Mouse (Mus musculus): ENCODE data around the gene Pcp4l1.

Pcp4l1 gene

DNA sequence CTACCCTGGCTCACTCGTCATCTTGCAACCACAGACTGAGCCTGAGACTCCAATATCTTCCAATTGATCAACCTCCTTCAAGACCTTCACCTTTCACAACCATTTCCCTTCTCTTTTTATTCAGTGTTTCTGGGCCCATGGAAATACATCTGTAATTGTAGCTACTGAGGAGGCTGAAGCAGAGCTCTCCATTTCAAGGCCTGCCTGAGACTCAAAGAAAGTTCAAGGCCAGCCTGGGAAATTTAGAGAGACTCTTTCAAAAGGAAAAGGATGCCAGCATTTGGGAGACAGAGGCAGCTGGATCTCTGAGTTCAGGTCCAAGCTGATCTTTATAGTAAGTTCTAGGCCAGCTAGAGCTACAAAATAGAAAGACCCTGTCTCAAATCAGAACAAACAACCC, 31.8 kb upstream of the Pcp4l1 start:
- ChIA-PET POLR2A (interaction anchor here (0.7 to 1.2 kb wide), 5 partner anchors 10 to 348 kb away, joined by 3 to 5 read pairs (median 3); partner anchors contain the start of gene Klhdc9 (in 1 of the 4)), CTCF (interaction anchor here in 3 of 4 experiments (0.7 to 1.2 kb wide), 4 partner anchors 10 to 97 kb away, joined by 3 to 4 read pairs (median 4); partner anchors contain the start of gene Ndufs2 (in 1 of the 3))

DNA sequence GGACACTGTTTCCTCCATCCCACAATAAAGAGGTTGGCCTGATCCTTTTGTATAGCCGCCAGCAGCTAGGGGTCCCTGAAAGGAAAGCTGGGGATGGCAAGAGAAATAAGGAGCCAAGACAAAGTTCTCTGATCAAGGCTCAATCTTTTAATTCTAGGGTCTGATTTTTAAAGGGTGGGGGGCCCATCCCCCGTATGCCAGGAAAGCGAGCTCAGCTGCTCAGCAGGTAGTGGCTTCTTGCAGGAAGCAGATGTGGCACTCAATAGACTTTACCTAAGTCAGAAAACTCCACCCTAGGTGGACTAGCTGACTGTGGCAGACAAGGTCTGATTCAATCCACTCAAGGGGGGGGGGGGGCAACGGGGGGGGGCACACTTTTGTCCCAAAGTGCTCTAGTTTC, 30.7 kb upstream of the Pcp4l1 start:
- POLR2A ChIA-PET = interaction anchor here in 2 of 4 experiments (0.7 to 0.9 kb wide), 2 partner anchors 12 to 135 kb away, joined by 4 read pairs; no protein-coding TSS in a partner anchor
- CTCF ChIA-PET = interaction anchor here in 1 of 4 experiments (1.2 to 1.6 kb wide), 2 partner anchors 9 to 12 kb away, joined by 3 read pairs; no protein-coding TSS in a partner anchor

DNA sequence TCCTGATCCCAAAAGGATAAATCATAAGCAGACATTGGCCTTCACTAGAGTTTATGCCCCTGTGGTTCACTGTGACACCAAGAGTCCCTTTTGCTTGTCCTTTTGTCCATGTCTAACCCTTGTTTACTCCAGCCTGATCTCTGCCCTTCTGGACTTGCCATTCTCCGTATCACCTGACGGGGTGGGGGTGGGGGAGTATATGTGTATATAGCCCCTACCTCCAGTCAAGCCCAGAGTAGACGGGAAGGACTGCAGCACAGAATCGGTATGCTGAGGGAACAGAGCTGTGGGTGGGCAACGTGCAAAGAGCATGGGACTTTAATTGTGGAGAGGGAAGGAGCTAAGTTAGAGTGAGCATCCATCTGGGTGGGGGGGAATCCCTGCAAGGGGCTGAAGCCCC, 28.8 kb upstream of the Pcp4l1 start, which contains the start of gene Apoa2:
Gene Apoa2, plus strand, starts transcription at position 198 of the 400 bp plus-strand sequence.
- CTCF ChIA-PET = interaction anchor here in 2 of 4 experiments (0.5 to 1.6 kb wide), 3 partner anchors 9 to 38 kb away, joined by 3 read pairs; partner anchors contain the start of gene Fcer1g (in 1 of the 2)

GRCm38 (mm10) chr1:171223796-171224195, 27.7 kb upstream of the Pcp4l1 start:
- ChIA-PET POLR2A (no interaction called here), CTCF (interaction anchor here in 1 of 4 experiments (2.0 kb wide), 1 partner anchor 15 kb away, joined by 4 read pairs; no protein-coding TSS in a partner anchor)

More for the DNA sequence above, 28.8 kb upstream of the Pcp4l1 start, which contains the start of gene Apoa2:
- POLR2A ChIA-PET = interaction anchor here in 3 of 4 experiments (0.6 to 1.1 kb wide), 6 partner anchors 9 to 111 kb away, joined by 3 to 5 read pairs (median 3); partner anchors contain the start of genes B4galt3 (in 1 of the 3), Cfap126 (in 1 of the 3) and Ppox (in 1 of the 3)

GRCm38 (mm10) chr1:171223168-171223567, 27.1 kb upstream of the Pcp4l1 start:
- POLR2A ChIA-PET = interaction anchor here in 1 of 4 experiments (0.6 kb wide), 1 partner anchor 162 kb away, joined by 5 read pairs; no protein-coding TSS in a partner anchor
- CTCF ChIA-PET = interaction anchor here in 3 of 4 experiments (0.6 to 3.0 kb wide), 6 partner anchors 9 to 86 kb away, joined by 3 to 18 read pairs (median 4); partner anchors contain the start of gene Ppox (in 1 of the 3)

DNA sequence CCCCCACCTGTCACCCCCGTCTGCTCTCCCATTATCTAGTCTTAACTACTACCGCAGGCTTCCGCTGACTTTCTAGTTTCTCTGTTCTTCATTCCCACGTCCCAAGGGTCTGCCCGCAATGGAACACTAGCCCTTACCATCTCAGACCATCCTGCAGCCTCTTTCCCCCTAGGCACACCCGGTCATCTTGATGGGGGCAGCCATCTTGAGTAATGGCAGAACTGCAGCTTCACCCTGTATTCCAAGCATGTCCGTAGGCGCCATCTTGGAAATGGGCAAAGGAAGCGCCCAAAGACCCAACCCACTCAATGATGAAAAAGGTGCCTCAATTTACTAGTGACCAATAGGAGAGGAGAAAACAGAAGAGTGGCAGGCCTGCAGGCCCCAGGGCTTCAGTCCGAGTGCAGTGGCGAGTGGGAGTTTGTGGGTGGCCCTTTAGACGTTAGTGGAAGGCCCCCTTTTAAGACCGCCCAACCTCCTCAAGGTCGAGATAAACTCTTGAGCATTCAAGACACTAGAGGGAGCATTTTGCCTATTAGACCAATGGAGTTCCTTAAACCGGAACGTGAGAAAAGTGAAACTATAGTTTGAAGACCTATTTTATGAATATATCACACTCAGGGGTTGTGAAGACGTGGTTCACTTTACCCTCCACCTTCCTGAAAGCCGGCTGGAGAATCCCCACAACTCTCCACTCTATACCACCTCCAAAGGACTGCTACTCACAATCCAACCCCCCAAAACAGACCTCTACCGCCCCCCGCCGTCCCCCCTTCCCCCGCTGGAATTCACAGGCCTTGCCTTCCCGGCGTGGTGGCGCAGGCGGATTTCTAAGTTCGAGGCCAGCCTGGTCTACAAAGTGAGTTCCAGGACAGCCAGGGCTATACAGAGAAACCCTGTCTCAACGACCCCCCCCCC, 26.4 kb upstream of the Pcp4l1 start, which contains the start of gene Tomm40l:
Gene Tomm40l, minus strand, starts transcription at position 277 of the 918 bp plus-strand sequence.
- ChIA-PET POLR2A (interaction anchor here in 3 of 4 experiments (0.6 to 3.4 kb wide), 25 partner anchors 9 to 280 kb away, joined by 3 to 24 read pairs (median 5); partner anchors contain the start of genes B4galt3 (in 2 of the 3), Pcp4l1 (in 2 of the 3), Ppox (in 2 of the 3) and Alyref2 (in 1 of the 3)), CTCF (interaction anchor here in 3 of 4 experiments (0.6 to 3.0 kb wide), 28 partner anchors 9 to 342 kb away, joined by 3 to 22 read pairs (median 5); partner anchors contain the start of genes Ndufs2 (in 1 of the 3), Nr1i3 (in 1 of the 3), Pcp4l1 (in 1 of the 3) and Ppox (in 1 of the 3))

DNA sequence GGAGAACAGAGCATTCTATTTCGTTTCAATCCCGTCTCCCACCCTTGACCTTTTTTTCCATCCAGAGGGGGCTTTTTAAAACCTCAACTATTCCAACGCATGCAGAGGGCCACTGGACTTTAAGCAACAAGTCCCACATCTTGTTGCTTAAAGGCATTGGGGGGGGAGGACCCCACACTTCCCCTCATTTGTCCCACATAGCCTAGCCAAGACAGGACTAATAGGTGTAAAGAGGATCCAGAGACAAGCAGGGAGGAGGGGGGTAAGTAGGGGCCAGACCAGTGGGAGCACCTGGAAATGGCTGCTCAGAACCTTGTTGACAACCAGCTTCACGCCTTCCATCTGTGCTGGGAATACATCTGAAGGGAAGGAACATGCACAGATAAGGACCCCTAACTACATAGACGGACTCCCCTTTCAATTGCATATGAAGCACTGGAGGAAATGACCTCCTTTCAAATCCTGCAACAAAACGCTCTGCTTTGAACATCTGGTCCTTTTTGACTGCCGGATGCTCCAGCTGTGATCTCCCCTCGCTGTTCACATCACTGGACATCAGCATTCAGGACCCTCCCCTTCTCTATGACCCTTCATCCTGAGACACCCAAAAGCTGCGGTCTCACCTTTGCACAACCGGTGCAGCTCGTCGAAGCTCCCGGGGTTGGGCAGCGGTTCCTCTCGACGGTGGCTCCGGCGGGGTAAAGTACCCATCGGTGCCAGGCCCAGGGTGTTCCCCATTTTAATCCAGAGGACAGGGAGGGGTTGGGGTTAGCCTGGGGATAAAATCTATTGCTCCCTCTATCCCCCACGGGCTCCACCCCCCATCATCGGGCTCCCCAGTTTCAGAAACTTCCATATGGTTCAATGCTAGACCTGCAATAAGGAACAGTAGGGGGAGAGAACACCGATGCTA, 25.5 kb upstream of the Pcp4l1 start:
- ChIA-PET POLR2A (interaction anchor here in 3 of 4 experiments (0.6 to 3.4 kb wide), 49 partner anchors 8 to 525 kb away, joined by 3 to 24 read pairs (median 4); partner anchors contain the start of genes Cfap126 (in 3 of the 3), Pcp4l1 (in 3 of the 3), B4galt3 (in 2 of the 3) and Fcer1g (in 2 of the 3)), CTCF (interaction anchor here (0.5 to 3.0 kb wide), 85 partner anchors 8 to 343 kb away, joined by 3 to 22 read pairs (median 4); partner anchors contain the start of genes Pcp4l1 (in 3 of the 4), B4galt3 (in 2 of the 4), Ndufs2 (in 2 of the 4) and Ppox (in 2 of the 4))

DNA sequence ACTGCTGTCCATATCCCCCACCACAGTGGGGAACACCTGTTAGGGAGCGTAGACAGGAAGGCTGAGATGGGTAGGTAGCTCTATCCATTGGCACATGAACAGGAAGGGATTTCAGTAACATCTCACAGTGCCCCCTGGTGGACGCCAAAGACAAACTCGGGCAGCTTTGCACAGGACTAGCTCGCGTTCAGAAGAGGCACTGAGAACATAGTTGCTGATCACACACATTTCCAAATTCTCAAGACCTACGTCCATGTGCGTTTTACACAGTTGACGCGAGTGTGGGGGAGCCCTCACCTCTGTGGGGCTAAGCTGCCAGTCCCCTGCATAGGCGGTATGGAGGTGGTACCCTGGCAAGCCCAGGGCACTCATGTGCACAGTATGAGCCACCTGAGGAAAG, 24.8 kb upstream of the Pcp4l1 start:
- CTCF ChIA-PET = interaction anchor here (0.5 to 3.0 kb wide), 92 partner anchors 8 to 325 kb away, joined by 3 to 22 read pairs (median 4); partner anchors contain the start of genes Pcp4l1 (in 3 of the 4), Ppox (in 3 of the 4), B4galt3 (in 2 of the 4) and Ndufs2 (in 2 of the 4)
- POLR2A ChIA-PET = interaction anchor here in 3 of 4 experiments (0.6 to 3.4 kb wide), 47 partner anchors 9 to 524 kb away, joined by 3 to 24 read pairs (median 4); partner anchors contain the start of genes Cfap126 (in 3 of the 3), Fcer1g (in 2 of the 3), Ndufs2 (in 2 of the 3) and Pcp4l1 (in 2 of the 3)

DNA sequence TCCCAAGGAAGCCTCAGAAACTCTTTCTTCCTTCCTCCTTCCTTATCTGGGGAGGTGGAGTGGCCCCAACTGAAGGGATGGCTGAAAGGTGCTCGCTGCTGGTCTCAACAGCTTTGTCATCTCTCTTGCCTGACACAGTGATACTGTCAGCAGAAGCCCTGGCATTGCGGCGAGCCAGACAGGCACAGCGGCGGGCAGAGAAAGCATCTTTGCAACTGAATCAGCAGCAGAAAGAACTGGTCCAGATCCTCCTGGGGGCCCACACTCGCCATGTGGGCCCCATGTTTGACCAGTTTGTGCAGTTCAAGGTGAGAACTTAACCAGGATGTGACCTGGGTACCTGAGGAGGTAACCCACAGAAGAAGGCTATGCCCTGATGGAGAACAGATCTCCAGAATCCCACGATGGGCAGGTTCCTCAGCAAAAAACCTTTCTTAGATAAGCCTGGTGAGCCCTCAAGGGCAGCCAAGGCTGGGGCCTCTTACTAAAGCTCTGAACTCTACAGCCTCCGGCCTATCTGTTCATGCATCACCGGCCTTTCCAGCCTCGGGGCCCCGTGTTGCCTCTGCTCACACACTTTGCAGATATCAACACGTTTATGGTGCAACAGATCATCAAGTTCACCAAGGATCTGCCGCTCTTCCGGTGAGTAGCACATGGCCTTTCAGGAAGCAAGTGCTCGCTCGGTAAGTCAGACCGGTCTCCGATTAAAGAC, 20.3 kb upstream of the Pcp4l1 start:
- ChIA-PET CTCF (interaction anchor here in 1 of 4 experiments (0.6 kb wide), 1 partner anchor 47 kb away, joined by 3 read pairs; no protein-coding TSS in a partner anchor), POLR2A (no interaction called here)

DNA sequence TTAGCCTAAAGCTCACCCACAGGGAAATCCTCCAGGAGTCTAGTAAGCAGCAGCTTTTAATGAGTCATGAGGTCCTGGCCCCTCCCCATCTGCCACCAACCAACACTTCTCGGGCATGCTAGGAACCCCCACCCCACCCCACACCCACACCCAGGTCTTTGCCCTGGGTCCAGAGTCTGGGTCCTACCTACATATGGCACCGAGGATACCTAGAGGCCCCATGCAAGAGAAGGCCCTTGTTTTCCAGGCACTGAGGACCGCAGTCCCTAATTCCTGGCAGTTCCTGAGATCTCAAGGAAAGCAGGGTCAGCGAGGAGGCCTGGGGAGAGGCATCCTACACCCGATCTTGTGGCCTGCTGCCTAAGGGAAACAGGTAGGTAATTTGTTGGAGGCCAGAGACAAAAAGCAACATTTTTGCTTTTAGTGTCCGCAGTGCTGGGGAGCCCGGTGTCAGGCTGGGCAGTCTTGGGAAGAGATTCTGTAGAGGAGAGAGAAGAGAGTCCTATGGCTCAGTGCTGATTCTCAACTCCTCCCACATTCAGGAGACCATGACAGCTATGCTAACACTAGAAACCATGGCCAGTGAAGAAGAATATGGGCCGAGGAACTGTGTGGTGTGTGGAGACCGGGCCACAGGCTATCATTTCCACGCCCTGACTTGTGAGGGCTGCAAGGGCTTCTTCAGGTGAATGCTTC, 17.9 kb upstream of the Pcp4l1 start, which contains the start of gene Nr1i3:
Gene Nr1i3, plus strand, starts transcription at position 170 of the 696 bp plus-strand sequence.
- ChIA-PET CTCF (interaction anchor here in 3 of 4 experiments (0.6 to 1.0 kb wide), 6 partner anchors 8 to 77 kb away, joined by 3 to 4 read pairs (median 3); partner anchors contain the start of genes Pcp4l1 (in 1 of the 3) and Tomm40l (in 1 of the 3)), POLR2A (interaction anchor here in 2 of 4 experiments (0.7 to 1.8 kb wide), 6 partner anchors 8 to 95 kb away, joined by 3 to 12 read pairs (median 3); partner anchors contain the start of genes Pcp4l1 (in 1 of the 2) and Tomm40l (in 1 of the 2))

- CTCF ChIA-PET = interaction anchor here in 2 of 4 experiments (0.6 to 1.3 kb wide), 4 partner anchors 8 to 76 kb away, joined by 3 to 4 read pairs (median 3); partner anchors contain the start of genes Pcp4l1 (in 1 of the 2) and Tomm40l (in 1 of the 2)
Measured at GRCm38 (mm10) chr1:171212854-171213253, 16.8 kb upstream of the Pcp4l1 start.

GRCm38 (mm10) chr1:171209409-171209808, 13.3 kb upstream of the Pcp4l1 start:
- ChIA-PET CTCF (interaction anchor here in 1 of 4 experiments (1.6 kb wide), 1 partner anchor 11 kb away, joined by 5 read pairs; no protein-coding TSS in a partner anchor), POLR2A (interaction anchor here in 2 of 4 experiments (0.5 to 1.7 kb wide), 8 partner anchors 8 to 356 kb away, joined by 3 to 6 read pairs (median 3); partner anchors contain the start of genes B4galt3 (in 1 of the 2) and Pcp4l1 (in 1 of the 2))

More at GRCm38 (mm10) chr1:171212854-171213253, 16.8 kb upstream of the Pcp4l1 start:
- POLR2A ChIA-PET = interaction anchor here in 3 of 4 experiments (0.6 to 1.8 kb wide), 11 partner anchors 9 to 75 kb away, joined by 3 to 12 read pairs (median 3); partner anchors contain the start of genes B4galt3 (in 1 of the 3), Fcer1g (in 1 of the 3), Pcp4l1 (in 1 of the 3) and Tomm40l (in 1 of the 3)

DNA sequence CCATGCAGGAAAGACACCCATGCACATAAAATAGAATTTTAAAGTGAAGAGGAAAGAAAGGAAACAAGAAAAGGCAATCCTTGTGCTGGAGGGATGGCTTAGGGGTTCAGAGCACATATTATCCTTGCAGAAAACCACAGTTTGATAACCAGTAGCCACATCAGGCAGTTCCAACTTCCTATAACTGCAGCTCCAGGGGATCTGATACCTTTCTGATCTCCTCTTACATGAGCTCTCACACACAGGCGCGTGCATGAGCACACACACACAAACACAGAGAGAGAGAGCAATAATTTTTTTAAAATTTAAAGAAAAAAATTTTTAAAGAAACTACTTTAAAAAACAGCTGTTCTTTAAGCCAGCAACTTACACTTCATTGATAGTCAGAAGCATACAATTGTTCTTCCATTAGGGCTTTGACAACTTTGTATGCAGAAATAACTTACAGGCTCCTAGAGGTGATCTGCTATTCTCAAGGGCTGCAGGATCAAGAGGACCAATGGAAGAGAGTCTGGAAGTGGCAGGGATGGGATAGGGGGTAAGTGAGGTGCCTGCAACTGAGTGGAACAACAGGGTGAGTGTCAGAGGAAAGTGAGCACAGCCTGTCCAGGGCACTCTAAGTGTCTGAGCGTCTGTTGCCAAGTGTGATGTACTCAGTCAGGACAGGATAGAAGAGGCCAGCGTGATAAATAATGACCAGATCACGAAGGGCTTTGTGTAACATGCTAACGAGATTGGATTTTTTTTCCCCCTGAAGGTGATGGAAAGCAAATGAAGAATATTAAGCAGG, 9.8 kb upstream of the Pcp4l1 start:
- ChIA-PET POLR2A (interaction anchor here in 2 of 4 experiments (0.9 to 1.4 kb wide), 3 partner anchors 12 to 15 kb away, joined by 3 to 6 read pairs (median 3); partner anchors contain the start of gene Tomm40l (in 1 of the 2)), CTCF (interaction anchor here in 2 of 4 experiments (0.5 to 0.9 kb wide), 2 partner anchors 15 kb away, joined by 3 read pairs; no protein-coding TSS in a partner anchor)

DNA sequence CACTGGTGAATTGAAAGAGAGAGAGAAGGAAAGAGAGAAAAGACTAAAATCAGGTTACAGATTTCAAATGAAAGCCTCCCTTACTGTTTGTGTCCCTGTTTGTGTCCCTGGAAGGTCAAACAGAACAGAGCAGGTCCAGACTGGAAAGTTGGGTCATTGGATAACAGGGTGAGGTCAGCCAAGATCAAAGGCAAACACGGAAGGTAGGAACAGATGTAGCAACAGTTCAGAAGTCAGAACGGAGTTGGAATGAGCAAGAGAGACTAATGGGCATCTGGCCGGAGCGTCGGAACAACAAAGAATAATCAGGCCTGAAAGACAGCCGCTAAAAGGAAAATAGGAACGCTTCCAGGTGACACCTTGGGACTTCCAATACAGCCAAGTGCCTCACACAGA, 8.2 kb upstream of the Pcp4l1 start:
- CTCF ChIA-PET = interaction anchor here in 2 of 4 experiments (0.6 to 0.7 kb wide), 2 partner anchors 38 to 42 kb away, joined by 3 to 15 read pairs; no protein-coding TSS in a partner anchor
- POLR2A ChIA-PET = interaction anchor here in 2 of 4 experiments (0.6 to 2.1 kb wide), 6 partner anchors 8 to 82 kb away, joined by 3 to 5 read pairs (median 3); partner anchors contain the start of gene Pcp4l1 (in 1 of the 2)
